Mouse (Mus musculus) kidney, postnatal 25 days (tissue): ENCODE measurements around the gene Adprm.
A peak's percentile ranks its signal among the peaks of the same experiment; 100 is the strongest.
"Not testable (repeated sequence)": the region's sequence is repeated elsewhere in the genome, so short reads cannot be mapped to it uniquely, and the experiment has no call there.

Source experiments
- DNase-seq, 2 experiments: peaks; one replicate each; pipeline ENCODE4 v3.0.0; 2021; ENCODE audit warnings: mixed read lengths in 2 of 2

The Adprm gene

GRCm38 (mm10) chr11:67075036-67075435 is 22.6 kb upstream of the Adprm start:
- no peak for DNase-seq

GRCm38 (mm10) chr11:67072615-67073130 is 20.3 kb upstream of the Adprm start:
- DNase-seq = no peak

- no peak for DNase-seq
These were observed 15.3 kb upstream of the Adprm start for GRCm38 (mm10) chr11:67067741-67068140.

- no peak for DNase-seq
These were observed 10.3 kb upstream of the Adprm start for GRCm38 (mm10) chr11:67062726-67063125.

- no peak for DNase-seq
These were observed 8.9 kb upstream of the Adprm start for GRCm38 (mm10) chr11:67061311-67061710.

- DNase-seq = no peak
These were observed 2.5 kb upstream of the Adprm start for GRCm38 (mm10) chr11:67054754-67055365.

GRCm38 (mm10) chr11:67051676-67052320 is 596 bp downstream of the Adprm start:
- peak; percentile 19 to 56 for DNase-seq

GRCm38 (mm10) chr11:67049256-67049655 is 3.1 kb downstream of the Adprm start:
- DNase-seq = no peak

GRCm38 (mm10) chr11:67048496-67048895 is 3.9 kb downstream of the Adprm start:
- no peak for DNase-seq

GRCm38 (mm10) chr11:67047199-67047598 is 5.2 kb downstream of the Adprm start:
- DNase-seq = no peak

- DNase-seq = no peak
These were observed 7.4 kb downstream of the Adprm start for GRCm38 (mm10) chr11:67044959-67045358.

- peak in 1 of 2 experiments; percentile 40 for DNase-seq
These were observed 9.4 kb downstream of the Adprm start for GRCm38 (mm10) chr11:67043007-67043406.

GRCm38 (mm10) chr11:67040483-67040882 is 11.9 kb downstream of the Adprm start:
- DNase-seq = no peak

GRCm38 (mm10) chr11:67039799-67040198 is 12.6 kb downstream of the Adprm start:
- no peak for DNase-seq

- DNase-seq = no peak
These were observed 15.5 kb downstream of the Adprm start for GRCm38 (mm10) chr11:67036892-67037291.

- DNase-seq = peak; percentile 43 to 69
These were observed 16.2 kb downstream of the Adprm start for GRCm38 (mm10) chr11:67036229-67036628.

GRCm38 (mm10) chr11:67034775-67035485 is 17.5 kb downstream of the Adprm start:
- peak; percentile 40 to 63 for DNase-seq

GRCm38 (mm10) chr11:67031603-67031915 is 20.8 kb downstream of the Adprm start:
- DNase-seq = no peak

GRCm38 (mm10) chr11:67030904-67031602 is 21.3 kb downstream of the Adprm start:
- peak in 1 of 2 experiments; percentile 13 for DNase-seq

GRCm38 (mm10) chr11:67024867-67025477 is 27.4 kb downstream of the Adprm start, which contains the start of gene Tmem220:
TSS of gene Tmem220 (plus strand) at chr11:67025154.
- peak; percentile 95 to 97 for DNase-seq

- DNase-seq = no peak
These were observed 28.5 kb downstream of the Adprm start for GRCm38 (mm10) chr11:67023802-67024340.

- not testable (repeated sequence) for DNase-seq
These were observed 29.2 kb downstream of the Adprm start for GRCm38 (mm10) chr11:67023191-67023590.
